Mouse (Mus musculus) R1 (cell line): ENCODE results near the gene Pced1b.

Source experiments
- DNase-seq: peaks from one replicate; pipeline ENCODE4 v3.0.0-alpha.2; 2018; ENCODE audit warnings: low read depth, low spot score

The Pced1b gene

DNA sequence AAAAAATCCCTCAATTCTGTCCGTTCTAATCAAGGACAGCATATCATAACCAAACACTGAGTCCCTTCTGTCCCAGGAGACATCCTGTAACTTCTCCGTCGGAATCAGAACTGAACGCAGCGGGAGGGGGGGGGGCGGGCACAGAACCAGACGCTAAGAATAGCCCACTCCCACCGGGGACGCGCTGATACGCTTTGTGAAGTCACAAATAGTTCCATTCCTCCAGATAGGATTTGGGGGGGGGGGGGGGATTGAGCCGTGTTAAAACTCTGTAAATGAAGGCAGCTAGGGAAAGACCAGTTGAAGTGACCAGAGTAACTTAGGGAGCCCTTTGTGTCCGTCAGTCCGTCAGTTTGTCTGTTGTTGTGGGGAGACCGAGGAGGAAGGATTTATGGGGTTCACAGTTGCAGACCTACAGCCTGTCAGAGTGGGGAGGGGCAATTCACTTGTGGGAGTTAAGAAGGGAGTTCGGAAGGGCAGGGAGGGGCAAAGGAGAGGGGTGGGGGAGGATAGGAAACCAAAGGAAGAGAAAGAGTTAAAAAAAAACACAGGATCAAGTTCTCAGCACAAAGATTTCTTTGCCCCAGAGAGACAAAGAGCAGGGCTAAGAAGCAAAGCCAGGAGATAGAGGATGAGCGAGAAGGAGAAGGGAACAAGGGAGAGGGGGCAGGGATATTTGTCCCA lies 91.6 kb downstream of the Pced1b start:
- peak; percentile 71 for DNase-seq

DNA sequence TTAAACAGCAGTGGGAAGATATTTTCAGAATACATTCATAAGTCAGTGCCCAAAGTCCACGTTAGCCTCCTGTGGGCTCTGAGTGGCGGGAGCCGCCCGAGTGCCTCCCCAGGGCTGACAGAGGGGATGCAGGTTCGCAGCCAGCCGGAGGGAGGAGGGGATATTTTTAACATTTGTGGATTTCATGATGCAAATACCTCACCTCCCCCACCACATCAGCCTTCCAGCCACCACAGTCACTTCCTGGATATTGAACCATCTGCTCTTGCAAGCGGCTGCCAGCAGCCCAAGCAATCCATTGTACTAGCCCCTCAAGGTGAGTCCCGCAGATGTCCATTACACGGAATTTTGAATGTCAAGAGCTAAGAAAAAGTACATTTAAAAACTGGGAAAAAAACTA lies 95.4 kb downstream of the Pced1b start:
- no peak for DNase-seq

- DNase-seq, result no peak
These were observed 96.0 kb downstream of the Pced1b start for GRCm38 (mm10) chr15:97342945-97343344.

DNA sequence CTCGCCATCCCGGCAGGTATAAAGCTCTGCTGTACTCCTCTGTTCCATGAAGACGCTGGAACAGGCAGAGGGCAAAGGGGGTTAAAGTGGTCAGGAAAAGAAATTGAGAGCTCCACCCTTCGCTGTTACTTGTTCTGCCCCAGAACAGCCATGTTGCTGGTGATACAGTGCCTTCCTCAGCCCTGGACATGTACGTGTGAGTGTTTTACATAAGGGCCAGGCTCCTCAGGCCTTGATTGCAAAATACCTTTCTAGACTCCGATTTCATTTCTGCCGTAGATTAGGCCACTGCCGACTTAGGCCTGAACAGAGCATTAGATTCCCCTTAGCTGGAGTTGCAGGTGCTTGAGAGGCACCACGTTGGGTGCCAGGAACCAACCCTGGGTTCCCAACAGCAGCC lies 97.0 kb downstream of the Pced1b start:
- DNase-seq, result no peak

DNA sequence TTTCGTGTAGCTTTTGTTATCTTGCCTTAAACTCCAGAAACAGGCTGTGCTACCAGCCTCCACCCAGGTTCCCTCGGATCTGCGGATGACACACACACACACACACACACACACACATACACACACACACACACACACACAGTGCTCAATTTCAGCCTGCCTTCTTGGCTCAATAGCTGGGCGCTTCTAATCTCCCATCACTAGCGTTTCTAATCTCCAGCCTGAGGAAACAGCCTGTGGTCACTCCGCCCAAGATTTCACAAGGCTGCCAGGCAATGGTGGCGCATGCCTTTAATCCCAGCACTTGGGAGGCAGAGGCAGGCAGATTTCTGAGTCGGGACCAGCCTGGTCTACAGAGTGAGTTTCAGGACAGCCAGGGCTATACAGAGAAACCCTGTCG lies 98.2 kb downstream of the Pced1b start:
- no peak for DNase-seq

DNA sequence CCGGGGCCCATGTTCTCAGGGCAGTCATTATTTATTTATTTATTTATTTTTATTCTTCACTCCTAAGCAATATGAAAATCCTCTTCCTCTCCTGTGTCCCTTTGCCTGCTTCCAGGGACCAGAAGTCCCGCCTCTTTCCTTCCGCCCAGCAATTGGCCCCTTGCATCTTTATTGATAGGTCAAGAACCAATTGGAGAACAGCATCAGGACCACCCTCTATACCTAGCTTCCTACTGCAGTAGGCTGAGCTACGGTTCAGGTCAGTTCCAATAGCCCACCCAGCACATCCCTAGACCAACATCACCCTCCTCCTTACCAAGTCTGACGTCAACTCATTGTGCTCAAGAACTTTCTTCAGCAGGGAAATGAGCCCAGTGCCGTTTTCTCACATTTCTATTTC lies 99.0 kb downstream of the Pced1b start:
- DNase-seq, result peak; percentile 94

DNA sequence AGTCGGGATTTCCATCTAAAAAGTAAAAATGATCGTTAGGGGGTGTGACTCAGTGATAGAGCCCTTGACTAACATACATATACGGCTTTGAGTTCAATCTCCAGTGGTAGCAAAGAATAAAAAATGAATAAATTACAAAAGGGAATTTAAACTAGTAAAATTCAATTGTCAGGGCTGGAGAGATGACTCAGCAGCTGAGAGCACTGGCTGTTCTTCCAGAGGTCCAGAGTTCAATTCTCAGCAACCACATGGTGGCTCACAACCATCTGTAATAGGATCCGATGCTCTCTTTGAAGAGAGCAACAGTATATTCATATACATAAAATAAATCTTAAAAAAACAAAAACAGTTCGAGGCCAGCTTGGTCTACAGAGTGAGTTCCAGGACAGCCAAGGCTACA lies 99.5 kb downstream of the Pced1b start:
- no peak for DNase-seq

DNA sequence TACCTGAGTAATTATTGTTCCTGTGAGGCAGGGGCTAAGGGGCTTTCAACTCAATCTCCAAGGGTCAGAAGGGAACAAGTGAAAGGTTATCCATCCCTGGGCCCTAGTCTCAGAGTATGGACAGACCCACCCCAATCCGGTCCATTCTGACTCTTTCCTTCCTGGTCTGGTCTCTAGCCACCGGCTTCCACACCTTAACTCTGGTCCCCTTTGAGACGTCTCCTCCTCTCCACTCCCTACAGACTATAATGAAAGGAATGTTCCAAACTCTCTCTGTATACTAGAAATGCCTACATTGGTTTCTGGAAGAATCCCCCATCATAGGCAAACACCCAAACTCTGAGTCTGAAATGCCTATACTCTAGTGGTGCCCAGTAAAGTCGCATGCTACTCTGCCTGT lies 100.0 kb downstream of the Pced1b start:
- peak; percentile 60 for DNase-seq

- no peak for DNase-seq
These were observed 101.8 kb downstream of the Pced1b start for GRCm38 (mm10) chr15:97348566-97349315.

DNA sequence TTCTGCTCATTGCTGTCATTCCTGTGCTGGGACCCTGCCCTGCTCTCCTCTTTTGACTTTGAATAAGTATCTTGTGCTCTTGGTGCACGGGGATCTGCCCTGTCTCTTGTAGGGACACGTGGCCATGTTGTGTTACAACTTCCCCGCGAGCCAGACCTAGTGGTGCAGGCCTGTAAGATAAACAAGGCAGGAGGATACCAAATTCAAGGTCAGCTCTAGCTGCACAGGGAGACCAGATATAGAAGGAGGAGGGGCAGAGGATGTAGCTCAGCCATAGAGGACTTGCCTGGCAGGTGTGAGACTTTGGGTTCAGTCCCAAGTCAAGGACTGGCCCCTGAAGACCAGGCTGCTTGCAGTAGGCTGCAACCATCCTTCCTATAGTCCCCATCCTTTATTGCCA lies 103.6 kb downstream of the Pced1b start:
- DNase-seq, result peak; percentile 54

- DNase-seq, result no peak
These were observed 104.1 kb downstream of the Pced1b start for GRCm38 (mm10) chr15:97351016-97351415.

GRCm38 (mm10) chr15:97351681-97352080 lies 104.8 kb downstream of the Pced1b start:
- no peak for DNase-seq

DNA sequence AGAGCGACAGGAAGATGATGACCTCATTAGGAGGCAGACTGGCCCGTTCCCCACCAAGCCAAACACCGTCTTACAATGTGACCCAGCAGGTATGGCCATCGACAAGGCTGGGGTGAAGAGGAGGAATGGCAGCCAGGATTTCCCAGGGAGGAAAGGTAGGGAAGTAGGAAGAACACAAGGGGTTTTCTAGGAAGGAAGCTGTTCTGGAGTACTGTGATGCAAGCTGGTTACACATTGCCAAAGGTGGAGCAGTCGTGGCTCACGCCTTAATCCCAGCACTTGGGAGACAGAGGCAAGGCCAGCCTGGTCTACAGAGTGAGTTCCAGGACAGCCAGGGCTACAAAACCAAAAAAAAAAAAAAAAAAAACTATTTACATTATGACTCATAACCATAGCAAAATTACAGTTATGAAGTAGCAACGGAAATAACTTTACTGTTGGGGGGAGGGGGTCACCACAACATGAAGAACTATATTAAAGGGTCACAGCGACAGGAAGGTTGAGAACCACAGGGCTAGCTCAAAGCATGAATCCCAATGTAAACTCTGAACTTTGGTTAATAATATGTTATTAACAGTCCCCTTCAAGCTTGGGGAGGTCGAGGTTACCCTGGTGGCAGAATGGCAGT lies 108.9 kb downstream of the Pced1b start:
- no peak for DNase-seq

GRCm38 (mm10) chr15:97357016-97357415 lies 110.1 kb downstream of the Pced1b start:
- no peak for DNase-seq

DNA sequence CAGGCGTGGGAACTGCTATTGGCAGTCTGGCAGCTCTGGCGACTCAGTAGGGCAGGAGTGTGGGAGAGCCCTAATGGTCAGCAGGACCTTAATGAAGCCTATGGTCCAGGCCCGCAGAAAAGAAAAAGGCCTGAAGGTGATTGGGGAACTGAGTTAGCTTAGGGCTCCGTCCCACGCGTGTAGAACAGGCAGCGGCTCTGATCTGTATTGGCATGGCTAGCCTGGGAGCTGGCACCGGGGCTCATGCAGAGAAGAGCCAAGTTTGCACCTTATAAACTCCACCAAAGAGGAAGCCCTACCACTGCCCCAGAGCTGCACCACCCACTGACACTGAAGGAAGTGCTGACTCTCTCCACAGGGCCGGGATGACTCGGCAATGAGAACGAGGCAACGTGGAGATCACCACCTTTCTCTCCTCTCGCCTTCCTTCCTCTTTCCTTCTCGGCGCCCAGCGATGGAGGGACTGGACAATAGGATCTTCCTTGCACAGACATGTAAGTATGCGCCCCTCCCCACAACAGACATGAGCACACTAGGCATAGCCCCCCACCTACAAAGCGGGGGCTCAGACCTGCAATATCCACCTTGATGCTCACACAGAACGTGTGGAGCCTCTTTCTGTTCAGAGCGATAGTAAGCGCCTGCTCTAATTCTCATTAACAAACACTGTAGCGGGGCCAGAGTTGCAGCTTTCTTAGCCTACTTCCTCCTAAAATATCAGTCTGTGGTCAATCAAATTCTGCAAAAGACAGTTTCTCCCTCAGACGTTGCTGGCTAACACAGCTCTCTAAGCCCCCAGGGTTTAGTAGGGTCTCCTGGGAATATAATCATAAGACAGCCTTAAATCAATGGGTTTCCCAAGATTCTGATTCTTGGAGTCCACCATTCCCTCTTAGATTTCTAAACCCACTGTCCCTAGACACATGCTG lies 114.2 kb downstream of the Pced1b start:
- peak; percentile 56 for DNase-seq

DNA sequence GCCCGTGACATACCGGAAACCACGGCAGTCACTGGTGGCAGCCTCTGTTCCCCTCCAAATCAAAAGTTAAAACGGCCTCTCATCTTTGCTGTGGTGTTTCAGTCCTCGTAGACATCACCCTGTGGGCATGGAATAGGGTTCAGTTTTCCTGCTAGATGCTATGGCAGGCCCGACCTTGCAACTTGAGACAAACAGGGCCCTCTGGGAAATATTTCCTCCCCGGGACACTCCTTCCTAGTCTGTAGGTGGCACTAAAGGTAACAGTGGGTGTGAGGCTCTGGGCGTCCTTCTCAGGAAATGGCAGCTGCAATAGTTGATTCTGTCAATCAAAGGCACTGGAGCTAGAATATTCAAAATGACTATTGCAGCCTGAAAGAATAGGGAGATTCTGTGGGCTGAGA lies 114.9 kb downstream of the Pced1b start:
- peak; percentile 70 for DNase-seq

DNA sequence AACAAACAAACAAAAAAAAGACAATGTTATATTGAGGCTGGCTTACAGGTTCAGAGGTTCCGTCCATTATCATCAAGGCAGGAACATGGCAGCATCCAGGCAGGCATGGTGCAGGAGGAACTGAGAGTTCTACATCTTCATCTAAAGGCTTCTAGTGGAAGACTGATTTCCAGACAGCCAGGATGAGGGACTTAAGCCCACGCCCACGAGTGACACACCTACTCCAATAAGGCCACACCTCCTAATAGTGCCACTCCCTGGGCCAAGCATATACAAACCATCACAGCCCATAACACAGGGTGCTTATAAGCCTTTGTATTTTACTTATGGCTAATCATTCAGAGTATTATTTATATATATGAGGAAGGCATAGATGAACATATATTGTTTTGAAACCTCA lies 117.4 kb downstream of the Pced1b start:
- peak; percentile 48 for DNase-seq

DNA sequence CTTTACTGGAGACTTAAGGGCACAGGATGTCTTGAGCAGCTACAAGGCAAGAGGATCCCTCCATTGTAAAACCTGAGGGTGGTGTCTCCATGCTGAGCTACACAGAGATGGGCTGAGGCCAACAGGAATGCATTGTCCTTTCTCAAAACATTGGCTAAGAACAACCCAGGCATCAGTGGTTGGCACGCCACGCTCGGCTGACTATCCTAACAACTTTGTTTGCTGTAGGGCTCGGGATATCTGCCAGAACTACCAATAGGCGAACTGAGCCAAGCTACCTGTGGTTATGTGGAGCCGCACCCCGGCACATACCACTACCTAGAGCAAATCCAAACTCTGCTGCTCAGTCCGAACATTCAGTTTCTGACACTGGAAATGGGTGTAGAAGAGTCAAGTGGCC lies 118.1 kb downstream of the Pced1b start:
- no peak for DNase-seq

GRCm38 (mm10) chr15:97368035-97368608 lies 121.2 kb downstream of the Pced1b start:
- DNase-seq, result peak; percentile 69

GRCm38 (mm10) chr15:97368631-97369030 lies 121.7 kb downstream of the Pced1b start:
- DNase-seq, result peak; percentile 80

DNA sequence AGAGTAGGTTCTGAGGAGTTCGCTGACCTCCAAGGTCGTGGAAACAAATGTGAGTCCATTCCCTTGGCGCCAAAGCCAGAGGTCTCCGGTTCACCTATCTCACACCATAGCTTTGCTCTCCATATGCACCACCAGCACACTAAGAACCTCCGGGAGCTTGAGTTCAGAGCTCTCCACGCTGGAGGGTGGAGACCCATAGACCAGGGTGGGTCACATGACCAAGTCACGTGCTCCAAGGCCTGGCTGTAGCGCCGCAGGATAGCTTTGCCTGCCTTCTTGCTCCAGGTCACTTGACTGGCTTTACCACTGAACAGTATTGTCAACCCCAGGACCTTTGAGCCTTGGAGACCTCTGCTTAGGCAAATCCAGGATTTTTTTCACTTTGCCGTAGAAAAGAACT lies 122.2 kb downstream of the Pced1b start:
- peak; percentile 97 for DNase-seq
